Mouse (Mus musculus) heart, postnatal 0 days (tissue): ENCODE measurements at regions not wholly inside any gene's neighbourhood (a gene's known extent, or its start where the extent isn't known, plus 50 kb on each side); places are given as distances from the start of the nearest gene placed in this dataset.

Experiments used
- ATAC-seq: fragments of 200-750 bp; cut with Nextera tagmentation; 2 replicates; pipeline ENCODE4 v1.8.0; 2017; ENCODE audit warnings: low read depth, moderate number of reproducible peaks, moderate library complexity; ENCODE audit not compliant: insufficient read depth
- DNase-seq: peaks from one replicate; pipeline ENCODE4 v3.0.0-alpha.2; 2016; ENCODE audit warnings: low spot score
- H3K27ac ChIP-seq: fragments of 300-500 bp; sonication (generic); 2 replicates; pipeline ENCODE4 v1.5.1; 2014; ENCODE audit warnings: low read depth, mild to moderate bottlenecking
- H3K27me3 ChIP-seq: fragments of 300-500 bp; sonication (generic); 2 replicates; pipeline ENCODE4 v1.6.1; 2014; ENCODE audit warnings: low read length, mixed read lengths; ENCODE audit not compliant: control insufficient read depth, insufficient read depth
- H3K36me3 ChIP-seq: fragments of 300-500 bp; sonication (generic); replicated peaks from 2 replicates; pipeline ENCODE4 v1.6.1; 2014; ENCODE audit warnings: low read length, mixed read lengths; ENCODE audit not compliant: control insufficient read depth, insufficient read depth
- H3K4me1 ChIP-seq: fragments of 300-500 bp; sonication (generic); 2 replicates; pipeline ENCODE4 v1.6.1; 2014; ENCODE audit warnings: antibody characterized with exemption; ENCODE audit not compliant: control insufficient read depth, insufficient read depth
- H3K4me2 ChIP-seq: fragments of 300-500 bp; sonication (generic); 2 replicates; pipeline ENCODE4 v1.6.1; 2014; ENCODE audit warnings: low read depth, mild to moderate bottlenecking, low read length, moderate library complexity
- H3K4me3 ChIP-seq: fragments of 300-500 bp; sonication (generic); 2 replicates; pipeline ENCODE4 v1.5.1; 2014; ENCODE audit warnings: low read depth, low read length
- H3K9ac ChIP-seq: fragments of 300-500 bp; sonication (generic); replicated peaks from 2 replicates; pipeline ENCODE4 v1.6.1; 2014; ENCODE audit warnings: low read depth, low read length, mixed read lengths
- H3K9me3 ChIP-seq: fragments of 300-500 bp; sonication (generic); replicated peaks from 2 replicates; pipeline ENCODE4 v1.6.1; 2016; ENCODE audit warnings: low read length; ENCODE audit not compliant: control insufficient read depth
- CTCF ChIP-seq: IDR thresholded peaks from 2 replicates; pipeline ENCODE4 v1.5.1; 2016; ENCODE audit warnings: antibody characterized with exemption, control low read depth, low read depth
- EP300 ChIP-seq: IDR thresholded peaks from 2 replicates; pipeline ENCODE4 v1.6.1; 2016; ENCODE audit warnings: antibody characterized with exemption, low read depth
- WGBS: fragments of 180-500 bp; shearing (Covaris S2); extraction: QIAGEN DNeasy Blood & Tissue Kit; methylation state at CpG from one replicate; pipeline ENCODE4 v1.1.7; 2014; 5-methylcytosine and 5-hydroxymethylcytosine counted together

- Histone ChIP-seq H3K36me3 (no peaks in the 10 kb centered on the region), H3K9me3 (no peaks in the 10 kb centered on the region), H3K27ac (no peak overlapping the region), H3K4me2 (no peak overlapping the region), H3K27me3 (no peaks in the 10 kb centered on the region), H3K4me3 (no peak overlapping the region), H3K9ac (no peak overlapping the region), H3K4me1 (no peaks in the 10 kb centered on the region)
- TF ChIP-seq CTCF (no peak), EP300 (no peak)
- ATAC-seq (no peak), DNase-seq (no peak)
- 69% methylated on average over 4 of the region's 4 CpGs for WGBS
These were observed 195.0 kb downstream of the Cep170 start for GRCm38 (mm10) chr1:176618896-176619295.

- 79% methylated on average over 2 of the region's 2 CpGs for WGBS
- Histone ChIP-seq H3K4me3 (no peak overlapping the region), H3K36me3 (no peaks in the 10 kb centered on the region), H3K27ac (no peak overlapping the region), H3K9ac (no peak overlapping the region), H3K9me3 (no peaks in the 10 kb centered on the region), H3K4me2 (no peak overlapping the region), H3K4me1 (no peaks in the 10 kb centered on the region), H3K27me3 (no peaks in the 10 kb centered on the region)
- no peak for DNase-seq
- no peak for TF ChIP-seq EP300
- no peak for TF ChIP-seq CTCF
- ATAC-seq = no peak
These were observed 198.2 kb downstream of the Cep170 start for GRCm38 (mm10) chr1:176615673-176616072.

GRCm38 (mm10) chr1:176594312-176594711 lies 219.6 kb downstream of the Cep170 start:
- Histone ChIP-seq H3K27ac (no peak overlapping the region), H3K27me3 (no peaks in the 10 kb centered on the region), H3K9me3 (no peaks in the 10 kb centered on the region), H3K36me3 (no peaks in the 10 kb centered on the region), H3K4me2 (no peak overlapping the region), H3K4me1 (no peaks in the 10 kb centered on the region), H3K9ac (no peak overlapping the region), H3K4me3 (no peak overlapping the region)
- no peak for ATAC-seq
- no peak for DNase-seq
- WGBS = 78% methylated on average over 2 of the region's 2 CpGs
- no peak for TF ChIP-seq EP300
- no peak for TF ChIP-seq CTCF

- Histone ChIP-seq H3K27me3 (no peaks in the 10 kb centered on the region), H3K4me3 (no peak overlapping the region), H3K9me3 (no peaks in the 10 kb centered on the region), H3K36me3 (no peaks in the 10 kb centered on the region), H3K4me2 (no peak overlapping the region), H3K9ac (no peak overlapping the region), H3K4me1 (no peaks in the 10 kb centered on the region), H3K27ac (no peak overlapping the region)
- TF ChIP-seq EP300 = no peak
- no peak for TF ChIP-seq CTCF
- ATAC-seq (no peak), DNase-seq (no peak)
- 54% methylated on average over 2 of the region's 2 CpGs for WGBS
These were observed 225.7 kb downstream of the Cep170 start for GRCm38 (mm10) chr1:176588144-176588543.

GRCm38 (mm10) chr1:176573703-176574102 lies 240.2 kb downstream of the Cep170 start:
- Histone ChIP-seq H3K4me1 (peaks cover 7% of the 10 kb centered on the region; the same call in 1 of the 2 replicates), H3K27ac (no peak overlapping the region), H3K4me2 (no peak overlapping the region), H3K4me3 (no peak overlapping the region), H3K36me3 (no peaks in the 10 kb centered on the region), H3K27me3 (no peaks in the 10 kb centered on the region), H3K9ac (no peak overlapping the region), H3K9me3 (no peaks in the 10 kb centered on the region)
- DNase-seq (peak; percentile 13), ATAC-seq (peak; percentile 41; the same call in 1 of the 2 replicates)
- 6% methylated on average over 1 of the region's 1 CpGs for WGBS
- TF ChIP-seq CTCF (no peak), EP300 (no peak)

GRCm38 (mm10) chr1:176558457-176559415 lies 255.1 kb downstream of the Cep170 start:
- H3K4me3 ChIP-seq = no peak overlapping the region
- no peaks in the 10 kb centered on the region for H3K4me1 ChIP-seq
- no peak overlapping the region for H3K4me2 ChIP-seq
- H3K9ac ChIP-seq = no peak overlapping the region
- WGBS = 66% methylated on average over 11 of the region's 11 CpGs
- no peak for ATAC-seq
- H3K27me3 ChIP-seq = no peaks in the 10 kb centered on the region
- TF ChIP-seq EP300 = no peak
- TF ChIP-seq CTCF = no peak
- H3K36me3 ChIP-seq = no peaks in the 10 kb centered on the region
- no peak for DNase-seq
- no peaks in the 10 kb centered on the region for H3K9me3 ChIP-seq
- no peak overlapping the region for H3K27ac ChIP-seq
